Mouse (Mus musculus): Measurements from ENCODE around the gene Olfr777.

The Olfr777 gene

GRCm38 (mm10) chr10:129271081-129271535 is at the start of gene Olfr777:
Gene Olfr777, minus strand, starts transcription at chr10:129271485.
- in situ Hi-C loops (cut with MboI, MseI) = no loop called here

GRCm38 (mm10) chr10:129317817-129318216 is 46.5 kb upstream of the Olfr777 start, which contains the start of gene Olfr780:
Gene Olfr780, plus strand, starts transcription at chr10:129318117.
- in situ Hi-C loops (cut with MboI, MseI) = no loop called here

GRCm38 (mm10) chr10:129313521-129313920 is 42.2 kb upstream of the Olfr777 start:
- in situ Hi-C loops (cut with MboI, MseI) = loop anchor here (5.0 kb wide), 1 partner anchor 39 kb away; no protein-coding TSS in a partner anchor

GRCm38 (mm10) chr10:129312973-129313372 is 41.7 kb upstream of the Olfr777 start:
- in situ Hi-C loops (cut with MboI, MseI) = loop anchor here (5.0 kb wide), 1 partner anchor 39 kb away; no protein-coding TSS in a partner anchor

GRCm38 (mm10) chr10:129258827-129259226 is 12.5 kb downstream of the Olfr777 start, which contains the start of gene Olfr776:
Gene Olfr776, plus strand, starts transcription at chr10:129259127.
- in situ Hi-C loops (cut with MboI, MseI) = no loop called here

GRCm38 (mm10) chr10:129248112-129248511 is 23.2 kb downstream of the Olfr777 start, which contains the start of gene Olfr775:
Gene Olfr775, plus strand, starts transcription at chr10:129248412.
- in situ Hi-C loops (cut with MboI, MseI) = no loop called here

GRCm38 (mm10) chr10:129235904-129236303 is 35.4 kb downstream of the Olfr777 start, which contains the start of gene Olfr774:
Gene Olfr774, plus strand, starts transcription at chr10:129236204.
- in situ Hi-C loops (cut with MboI, MseI) = no loop called here

- in situ Hi-C loops (cut with MboI, MseI) = no loop called here
Measured at GRCm38 (mm10) chr10:129230737-129231136, 40.5 kb downstream of the Olfr777 start.

Data from T-helper 2 cell (primary cell).